Mouse (Mus musculus) midbrain, embryonic 11.5 days (tissue): ENCODE results near the gene Rhox3h. TPM values are rescaled to one million over a fixed set of nuclear protein-coding genes. Genes with fewer than 3 reads are reported as not detected.

Source experiments
- polyA plus RNA-seq: library from polyadenylated mRNA; unstranded; fragments of >200 nt; fragmentation: Nextera tagmentation; extraction: Ambion mirVana; gene quantifications from 2 replicates; pipeline ENCODE4 v1.2.1, GENCODE M21; 2014

The Rhox3h gene
- polyA plus RNA-seq, 1 experiment from 2014 or later, result not detected

Other genes starting within 250 kb of the Rhox3h start
- 0.18 TPM in 1 of 2 replicates, not detected in the other for gene Rhox4b, start 236.3 kb downstream of the Rhox3h start, polyA plus RNA-seq
- gene Rhox2c, start 215.1 kb downstream of the Rhox3h start, polyA plus RNA-seq, result 0.67 and 1.3 TPM in 2 replicates
- gene Rhox3c, start 210.2 kb downstream of the Rhox3h start, polyA plus RNA-seq, result not detected in 2 replicates
- not detected in 2 replicates for gene Rhox4c, start 188.4 kb downstream of the Rhox3h start, polyA plus RNA-seq
- not detected in 2 replicates for gene Rhox2d, start 175.3 kb downstream of the Rhox3h start, polyA plus RNA-seq
- gene Rhox4d, start 154.4 kb downstream of the Rhox3h start, polyA plus RNA-seq, result not detected in 2 replicates
- gene Rhox2e, start 138.3 kb downstream of the Rhox3h start, polyA plus RNA-seq, result not detected in 2 replicates
- gene Rhox3e, start 126.7 kb downstream of the Rhox3h start, polyA plus RNA-seq, result not detected in 2 replicates
- gene Rhox4e, start 111.4 kb downstream of the Rhox3h start, polyA plus RNA-seq, result not detected in 2 replicates
- 0.33 TPM in 1 of 2 replicates, not detected in the other for gene Rhox2f, start 97.4 kb downstream of the Rhox3h start, polyA plus RNA-seq
- not detected in 2 replicates for gene Rhox3f, start 87.8 kb downstream of the Rhox3h start, polyA plus RNA-seq
- gene Rhox4f, start 61.1 kb downstream of the Rhox3h start, polyA plus RNA-seq, result not detected in 2 replicates
- gene Rhox3g, start 40.2 kb downstream of the Rhox3h start, polyA plus RNA-seq, result not detected in 2 replicates
- not detected in 2 replicates for gene Rhox2g, start 25.3 kb downstream of the Rhox3h start, polyA plus RNA-seq
- gene Rhox4g, start 17.4 kb downstream of the Rhox3h start, polyA plus RNA-seq, result 0.15 TPM in 1 of 2 replicates, not detected in the other
- gene Rhox2h, start 4.5 kb upstream of the Rhox3h start, polyA plus RNA-seq, result not detected in 2 replicates
- gene Rhox5, start 136.1 kb upstream of the Rhox3h start, polyA plus RNA-seq, result 1.2 and 1.4 TPM in 2 replicates
- gene Rhox6, start 158.1 kb upstream of the Rhox3h start, polyA plus RNA-seq, result not detected in 2 replicates
- gene Rhox7a, start 162.9 kb upstream of the Rhox3h start, polyA plus RNA-seq, result not detected in 2 replicates
- 0.11 TPM in 1 of 2 replicates, not detected in the other for gene Rhox8, start 210.2 kb upstream of the Rhox3h start, polyA plus RNA-seq
- gene Rhox7b, start 228.5 kb upstream of the Rhox3h start, polyA plus RNA-seq, result not detected in 2 replicates
- gene Rhox9, start 233.0 kb upstream of the Rhox3h start, polyA plus RNA-seq, result not detected in 2 replicates